Mouse (Mus musculus) midbrain, embryonic 15.5 days (tissue): ENCODE data around the gene Ccdc65. TPM values are rescaled to one million over a fixed set of nuclear protein-coding genes. Genes with fewer than 3 reads are reported as not detected.

Experiments
- ATAC-seq: fragments of 200-750 bp; cut with Nextera tagmentation; replicated peaks from 2 replicates; pipeline ENCODE4 v1.8.0; 2017; ENCODE audit warnings: moderate TSS enrichment
- H3K27ac ChIP-seq: fragments of 300-500 bp; sonication (generic); 2 replicates; pipeline ENCODE4 v1.5.1; 2015; ENCODE audit warnings: mild to moderate bottlenecking, inconsistent platforms
- H3K27me3 ChIP-seq: fragments of 300-500 bp; sonication (generic); replicated peaks from 2 replicates; pipeline ENCODE4 v1.6.1; 2015; ENCODE audit warnings: inconsistent platforms
- H3K36me3 ChIP-seq: fragments of 300-500 bp; sonication (generic); replicated peaks from 2 replicates; pipeline ENCODE4 v1.6.1; 2015; ENCODE audit warnings: inconsistent platforms
- H3K4me1 ChIP-seq: fragments of 300-500 bp; sonication (generic); 2 replicates; pipeline ENCODE4 v1.6.1; 2015; ENCODE audit warnings: inconsistent platforms
- H3K4me2 ChIP-seq: fragments of 300-500 bp; sonication (generic); 2 replicates; pipeline ENCODE4 v1.6.1; 2015; ENCODE audit warnings: inconsistent platforms, mild to moderate bottlenecking, moderate library complexity
- H3K4me3 ChIP-seq: fragments of 300-500 bp; sonication (generic); 2 replicates; pipeline ENCODE4 v1.5.1; 2015; ENCODE audit warnings: mild to moderate bottlenecking, inconsistent platforms
- H3K9ac ChIP-seq: fragments of 300-500 bp; sonication (generic); 2 replicates; pipeline ENCODE4 v1.6.1; 2015; ENCODE audit warnings: mild to moderate bottlenecking, inconsistent platforms
- H3K9me3 ChIP-seq: fragments of 300-500 bp; sonication (generic); 2 replicates; pipeline ENCODE4 v1.6.1; 2016; ENCODE audit warnings: inconsistent platforms
- WGBS: fragments of 180-500 bp; shearing (Covaris S2); methylation state at CpG from one replicate; pipeline ENCODE4 v1.1.7; 2015; ENCODE audit warnings: mixed read lengths; 5-methylcytosine and 5-hydroxymethylcytosine counted together
- polyA plus RNA-seq: library from polyadenylated mRNA; unstranded; fragments of >200 nt; fragmentation: Nextera tagmentation; extraction: Ambion mirVana; gene quantifications from 2 replicates; pipeline ENCODE4 v1.2.1, GENCODE M21; 2015

Ccdc65 gene
- polyA plus RNA-seq, 1 experiment from 2014 or later: 6.8 TPM

- Histone ChIP-seq H3K4me3 (peak within 1 kb of the TSS; percentile 52), H3K9ac (peak within 1 kb of the TSS; percentile 47), H3K27me3 (no peaks in the 10 kb centered on the region), H3K4me1 (peaks cover 41% of the 10 kb centered on the region), H3K4me2 (peak within 1 kb of the TSS; percentile 98), H3K36me3 (no peaks in the 10 kb centered on the region), H3K9me3 (no peaks in the 10 kb centered on the region), H3K27ac (0 out of 2 replicates have a peak within 1 kb of the TSS, but pooled peaks have one; percentile 2)
- ATAC-seq: peak; percentile 95
- WGBS: 0% methylated on average over 37 of the region's 37 CpGs
Observed at GRCm38 (mm10) chr15:98676940-98677728, 30.9 kb upstream of the Ccdc65 start, which contains the start of gene Rnd1. Rnd1 (minus strand) TSS chr15:98677461.

DNA sequence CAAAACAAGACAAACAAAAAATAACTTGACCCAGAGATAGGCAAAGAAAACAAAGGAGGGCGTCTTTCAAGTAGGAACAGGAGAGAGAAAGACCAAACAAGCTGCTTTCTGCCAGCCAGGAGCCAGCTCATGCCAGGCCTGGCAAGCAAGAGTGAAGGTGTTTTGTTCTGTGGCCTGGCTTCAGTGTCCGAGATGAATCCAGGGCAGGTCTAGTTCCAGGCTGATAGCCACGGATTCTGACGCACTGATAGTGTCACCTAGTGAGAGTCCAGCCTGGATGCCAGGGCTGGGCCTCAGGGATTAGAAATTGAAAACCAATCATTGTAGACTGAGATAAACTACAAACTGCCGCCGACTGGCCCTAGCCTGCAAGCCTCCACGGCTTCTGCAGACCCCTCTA lies 30.0 kb upstream of the Ccdc65 start:
- ATAC-seq: no peak
- no peak overlapping the region for H3K9ac ChIP-seq
- 57% methylated on average over 7 of the region's 7 CpGs for WGBS
- no peaks in the 10 kb centered on the region for H3K27me3 ChIP-seq
- H3K4me1 ChIP-seq: peaks cover 41% of the 10 kb centered on the region
- no peak overlapping the region for H3K27ac ChIP-seq
- H3K4me2 ChIP-seq: peak overlapping the region; percentile 98; the same call in 1 of the 2 replicates
- no peak overlapping the region for H3K4me3 ChIP-seq
- no peaks in the 10 kb centered on the region for H3K9me3 ChIP-seq
- no peaks in the 10 kb centered on the region for H3K36me3 ChIP-seq

- no peak overlapping the region for H3K4me3 ChIP-seq
- no peak overlapping the region for H3K9ac ChIP-seq
- 93% methylated on average over 8 of the region's 8 CpGs for WGBS
- H3K9me3 ChIP-seq: no peaks in the 10 kb centered on the region
- H3K4me2 ChIP-seq: no peak overlapping the region
- no peaks in the 10 kb centered on the region for H3K36me3 ChIP-seq
- H3K27me3 ChIP-seq: no peaks in the 10 kb centered on the region
- no peak for ATAC-seq
- no peak overlapping the region for H3K27ac ChIP-seq
- peaks cover 20% of the 10 kb centered on the region for H3K4me1 ChIP-seq
Observed at GRCm38 (mm10) chr15:98680660-98681059, 27.3 kb upstream of the Ccdc65 start.

GRCm38 (mm10) chr15:98681633-98682032 lies 26.4 kb upstream of the Ccdc65 start:
- WGBS: 88% methylated on average over 7 of the region's 7 CpGs
- H3K4me2 ChIP-seq: no peak overlapping the region
- ATAC-seq: no peak

GRCm38 (mm10) chr15:98683177-98683576 lies 24.8 kb upstream of the Ccdc65 start:
- Histone ChIP-seq H3K4me2 (no peak overlapping the region), H3K36me3 (no peaks in the 10 kb centered on the region), H3K27ac (no peak overlapping the region), H3K9ac (no peak overlapping the region), H3K9me3 (no peaks in the 10 kb centered on the region), H3K27me3 (no peaks in the 10 kb centered on the region), H3K4me1 (no peaks in the 10 kb centered on the region), H3K4me3 (no peak overlapping the region)
- WGBS: 78% methylated on average over 10 of the region's 10 CpGs
- ATAC-seq: no peak

More at GRCm38 (mm10) chr15:98681633-98682032, 26.4 kb upstream of the Ccdc65 start:
- H3K9me3 ChIP-seq: no peaks in the 10 kb centered on the region
- peaks cover 10% of the 10 kb centered on the region for H3K4me1 ChIP-seq
- no peak overlapping the region for H3K4me3 ChIP-seq
- no peaks in the 10 kb centered on the region for H3K36me3 ChIP-seq
- H3K9ac ChIP-seq: no peak overlapping the region
- H3K27me3 ChIP-seq: no peaks in the 10 kb centered on the region
- no peak overlapping the region for H3K27ac ChIP-seq

- no peak overlapping the region for H3K4me2 ChIP-seq
- H3K36me3 ChIP-seq: no peaks in the 10 kb centered on the region
- H3K27me3 ChIP-seq: no peaks in the 10 kb centered on the region
- H3K9ac ChIP-seq: no peak overlapping the region
- H3K4me1 ChIP-seq: no peaks in the 10 kb centered on the region
- no peak for ATAC-seq
- no peaks in the 10 kb centered on the region for H3K9me3 ChIP-seq
- H3K4me3 ChIP-seq: no peak overlapping the region
- H3K27ac ChIP-seq: no peak overlapping the region
- WGBS: 89% methylated on average over 1 of the region's 1 CpGs
Observed at GRCm38 (mm10) chr15:98683746-98684145, 24.3 kb upstream of the Ccdc65 start.

- no peak overlapping the region for H3K4me3 ChIP-seq
- no peak overlapping the region for H3K27ac ChIP-seq
- WGBS: 69% methylated on average over 3 of the region's 3 CpGs
- H3K4me2 ChIP-seq: no peak overlapping the region
- peaks cover 4% of the 10 kb centered on the region for H3K4me1 ChIP-seq
- no peaks in the 10 kb centered on the region for H3K9me3 ChIP-seq
- H3K9ac ChIP-seq: no peak overlapping the region
- no peaks in the 10 kb centered on the region for H3K27me3 ChIP-seq
- no peak for ATAC-seq
- no peaks in the 10 kb centered on the region for H3K36me3 ChIP-seq
Observed at GRCm38 (mm10) chr15:98685926-98686325, 22.1 kb upstream of the Ccdc65 start.

- Histone ChIP-seq H3K36me3 (no peaks in the 10 kb centered on the region), H3K9me3 (no peaks in the 10 kb centered on the region), H3K9ac (no peak overlapping the region), H3K27ac (no peak overlapping the region), H3K4me1 (peaks cover 17% of the 10 kb centered on the region), H3K4me3 (no peak overlapping the region), H3K27me3 (no peaks in the 10 kb centered on the region), H3K4me2 (no peak overlapping the region)
- WGBS: 80% methylated on average over 2 of the region's 2 CpGs
- no peak for ATAC-seq
Observed at GRCm38 (mm10) chr15:98689682-98690081, 18.3 kb upstream of the Ccdc65 start.

DNA sequence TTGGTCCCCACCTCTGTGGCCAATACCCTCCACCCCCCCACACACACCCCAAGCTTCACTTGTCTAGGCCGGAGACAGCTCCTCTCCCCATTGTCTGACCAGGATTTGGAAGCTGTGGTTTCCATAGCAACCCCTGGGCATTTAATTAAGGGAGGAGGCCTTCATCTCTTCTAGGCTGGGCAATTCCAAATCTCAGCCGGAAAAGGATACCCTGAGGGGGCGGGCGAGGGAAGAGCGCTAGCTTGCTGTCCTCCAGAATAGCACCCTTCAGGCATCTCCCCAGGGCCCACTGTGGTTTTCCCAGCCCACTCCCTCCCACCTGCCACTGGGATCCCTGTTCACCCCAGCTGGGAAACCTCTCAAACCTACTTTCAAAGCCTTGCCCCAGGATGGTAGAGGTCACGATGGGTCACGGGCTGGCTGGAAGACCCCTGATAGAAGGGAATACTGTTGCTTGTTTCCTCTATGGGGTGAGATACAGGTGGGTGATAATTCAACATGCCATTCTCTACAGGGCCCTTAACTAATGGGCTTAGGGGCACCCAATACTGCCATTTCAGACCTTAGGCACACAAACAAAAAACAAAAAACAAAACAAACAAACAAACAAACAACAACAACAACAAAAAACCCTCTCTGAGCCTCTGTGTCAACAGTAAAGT lies 16.4 kb upstream of the Ccdc65 start:
- Histone ChIP-seq H3K9ac (no peak overlapping the region), H3K4me3 (no peak overlapping the region)

DNA sequence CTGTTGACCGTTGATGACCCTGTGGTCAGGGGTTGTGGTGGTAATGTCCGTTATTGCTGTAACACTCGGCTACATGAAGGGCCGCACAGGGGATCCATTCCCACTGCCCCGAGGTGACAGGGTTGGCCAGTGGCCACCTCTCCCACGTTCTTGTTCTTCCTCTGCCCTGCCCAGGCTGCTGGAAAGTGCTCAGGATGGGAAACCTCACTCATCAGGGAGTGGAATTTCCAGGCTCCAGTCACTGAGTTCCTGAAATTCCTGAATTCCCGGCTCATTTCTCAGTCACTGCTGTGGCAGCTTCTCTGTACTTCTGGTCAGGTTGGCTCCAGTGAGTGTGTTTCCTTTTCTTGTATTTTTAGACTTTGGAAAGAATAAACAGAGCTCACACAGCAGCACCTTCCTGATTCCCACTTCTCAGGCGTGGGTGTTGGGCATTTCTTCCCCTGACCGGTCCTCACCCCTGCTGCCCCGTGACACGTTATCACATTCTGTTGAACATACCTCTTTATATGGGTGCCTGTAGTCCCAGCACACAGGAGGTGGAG lies 15.8 kb upstream of the Ccdc65 start:
- no peak overlapping the region for H3K9ac ChIP-seq
- H3K4me2 ChIP-seq: no peak overlapping the region
- H3K9me3 ChIP-seq: no peaks in the 10 kb centered on the region
- no peaks in the 10 kb centered on the region for H3K36me3 ChIP-seq
- no peaks in the 10 kb centered on the region for H3K27me3 ChIP-seq
- 51% methylated on average over 11 of the region's 11 CpGs for WGBS
- H3K4me1 ChIP-seq: peaks cover 17% of the 10 kb centered on the region
- 0 out of 2 replicates have a peak overlapping the region, but pooled peaks have one; percentile 35 for H3K27ac ChIP-seq
- H3K4me3 ChIP-seq: no peak overlapping the region
- ATAC-seq: no peak

More for the DNA sequence above, 16.4 kb upstream of the Ccdc65 start:
- Histone ChIP-seq H3K27me3 (no peaks in the 10 kb centered on the region), H3K9me3 (no peaks in the 10 kb centered on the region), H3K27ac (peak overlapping the region; percentile 35; the same call in 1 of the 2 replicates), H3K4me2 (peak overlapping the region; percentile 4; the same call in 1 of the 2 replicates), H3K36me3 (no peaks in the 10 kb centered on the region), H3K4me1 (peaks cover 17% of the 10 kb centered on the region)
- WGBS: 8% methylated on average over 7 of the region's 7 CpGs
- peak; percentile 66; the same call in 1 of the 2 replicates for ATAC-seq

- 60% methylated on average over 9 of the region's 9 CpGs for WGBS
- Histone ChIP-seq H3K36me3 (no peaks in the 10 kb centered on the region), H3K27me3 (peaks cover 3% of the 10 kb centered on the region; the same call in 1 of the 2 replicates), H3K9ac (no peak overlapping the region), H3K4me1 (peaks cover 32% of the 10 kb centered on the region), H3K9me3 (no peaks in the 10 kb centered on the region), H3K4me2 (no peak overlapping the region), H3K27ac (no peak overlapping the region), H3K4me3 (no peak overlapping the region)
- ATAC-seq: no peak
Observed at GRCm38 (mm10) chr15:98695726-98696125, 12.3 kb upstream of the Ccdc65 start.

GRCm38 (mm10) chr15:98696216-98696615 lies 11.8 kb upstream of the Ccdc65 start:
- H3K27ac ChIP-seq: no peak overlapping the region
- H3K9me3 ChIP-seq: no peaks in the 10 kb centered on the region
- H3K9ac ChIP-seq: no peak overlapping the region
- no peaks in the 10 kb centered on the region for H3K36me3 ChIP-seq
- no peak overlapping the region for H3K4me3 ChIP-seq
- no peak for ATAC-seq
- no peak overlapping the region for H3K4me2 ChIP-seq
- peaks cover 8% of the 10 kb centered on the region; the same call in 1 of the 2 replicates for H3K27me3 ChIP-seq
- peaks cover 27% of the 10 kb centered on the region for H3K4me1 ChIP-seq
- 58% methylated on average over 8 of the region's 8 CpGs for WGBS
